Mouse (Mus musculus): ENCODE results near the gene Anxa5.

Anxa5 gene

DNA sequence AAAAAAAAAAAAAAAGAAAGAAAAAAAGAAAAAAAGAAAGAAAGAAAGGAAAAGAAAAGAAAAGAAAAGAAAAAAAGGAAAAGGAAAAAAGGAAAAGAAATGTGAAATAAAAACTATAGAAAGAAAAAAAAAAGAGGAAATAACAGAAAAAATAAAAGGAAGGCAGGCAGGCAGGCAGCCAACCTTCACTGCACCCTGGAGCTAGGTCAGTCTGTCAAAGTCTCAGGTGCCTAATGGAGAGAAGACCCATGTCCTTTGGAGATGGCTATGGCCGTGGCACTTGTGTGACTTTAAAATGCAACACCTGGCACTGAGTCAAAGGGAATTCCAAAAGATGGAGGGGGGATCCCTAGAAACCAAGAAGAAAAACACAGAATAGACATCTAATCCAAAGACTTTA lies 12.7 kb upstream of the Anxa5 start:
- no peak for DNase-seq (ENCODE audit: low read depth)

DNA sequence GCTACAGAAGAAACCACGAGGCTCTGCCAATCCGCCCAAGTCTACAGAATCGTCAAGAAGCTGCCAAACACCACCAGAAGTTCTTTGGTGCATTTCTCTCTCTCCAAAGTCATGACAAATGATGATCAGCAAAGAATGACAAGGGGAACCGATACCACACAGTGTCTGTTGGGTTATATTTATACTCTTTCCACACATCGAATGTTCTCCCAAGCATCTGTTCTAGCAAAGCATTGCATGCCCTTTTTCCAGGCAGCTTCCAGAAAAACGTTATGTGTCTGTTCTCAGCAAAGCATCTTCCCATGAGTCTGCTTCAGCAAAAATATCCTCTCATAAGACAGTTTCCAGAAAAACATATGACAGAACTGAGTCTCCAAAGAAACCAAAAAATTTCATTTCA lies 11.2 kb upstream of the Anxa5 start:
- no peak for DNase-seq (ENCODE audit: low read depth)

DNA sequence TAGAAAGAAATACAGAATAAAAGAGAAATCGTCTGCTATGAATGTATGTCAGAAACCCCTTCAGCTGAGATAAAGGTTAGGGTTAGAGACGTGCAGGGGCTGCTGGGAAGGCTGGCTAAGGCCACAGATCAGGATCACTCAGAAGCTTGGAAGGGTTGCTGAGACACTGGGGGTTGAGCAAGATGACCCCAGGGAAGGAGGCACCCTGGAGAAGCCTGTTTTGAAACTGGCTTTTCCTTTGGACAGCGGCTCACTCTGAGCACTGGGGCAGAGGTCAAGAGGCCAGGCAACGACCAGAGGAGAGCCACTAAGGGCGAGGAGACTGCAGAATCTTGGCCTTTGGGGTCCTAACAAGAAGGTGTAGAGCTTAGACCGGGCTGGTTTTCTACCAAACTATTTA lies 10.5 kb upstream of the Anxa5 start:
- DNase-seq (ENCODE audit: low read depth), result no peak

DNA sequence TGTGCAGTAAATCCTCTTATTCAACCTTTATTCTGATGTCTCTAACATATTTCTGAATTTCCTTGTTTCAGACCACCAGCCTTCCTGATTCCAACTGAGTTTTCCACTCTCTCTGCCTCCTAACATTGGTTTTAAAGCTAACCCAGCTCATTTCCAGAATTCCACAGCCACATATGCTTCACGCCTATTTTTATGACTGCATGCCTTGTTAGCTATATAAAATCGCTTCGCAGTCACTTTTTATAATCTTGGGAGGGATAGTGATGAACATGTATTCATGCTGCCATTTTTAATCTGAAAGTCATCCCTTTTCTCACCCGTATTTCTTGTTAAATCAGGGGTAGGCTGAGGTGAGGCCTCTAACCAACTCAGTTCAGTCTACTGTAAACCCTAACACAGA lies 8.6 kb upstream of the Anxa5 start:
- DNase-seq (ENCODE audit: low read depth), result no peak

DNA sequence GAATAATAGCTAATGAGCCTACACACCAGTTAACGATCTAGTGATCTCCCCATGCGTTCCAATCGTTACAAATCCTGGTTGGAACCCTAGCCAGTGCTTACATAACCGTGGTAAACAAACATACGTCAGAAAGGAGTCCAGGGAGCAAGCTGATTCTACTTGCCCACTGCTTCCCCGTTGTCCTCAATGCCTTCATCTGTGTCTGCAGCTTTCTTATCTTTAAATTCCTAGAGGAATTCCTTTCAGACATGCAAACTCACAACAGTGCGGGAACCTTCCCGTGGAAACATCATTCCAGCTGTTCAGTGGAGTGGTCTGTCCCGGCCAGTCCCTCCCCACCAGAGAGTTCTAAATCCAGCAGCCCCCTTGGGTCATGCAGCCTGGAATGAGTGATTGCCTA lies 7.2 kb upstream of the Anxa5 start:
- DNase-seq (ENCODE audit: low read depth), result no peak

DNA sequence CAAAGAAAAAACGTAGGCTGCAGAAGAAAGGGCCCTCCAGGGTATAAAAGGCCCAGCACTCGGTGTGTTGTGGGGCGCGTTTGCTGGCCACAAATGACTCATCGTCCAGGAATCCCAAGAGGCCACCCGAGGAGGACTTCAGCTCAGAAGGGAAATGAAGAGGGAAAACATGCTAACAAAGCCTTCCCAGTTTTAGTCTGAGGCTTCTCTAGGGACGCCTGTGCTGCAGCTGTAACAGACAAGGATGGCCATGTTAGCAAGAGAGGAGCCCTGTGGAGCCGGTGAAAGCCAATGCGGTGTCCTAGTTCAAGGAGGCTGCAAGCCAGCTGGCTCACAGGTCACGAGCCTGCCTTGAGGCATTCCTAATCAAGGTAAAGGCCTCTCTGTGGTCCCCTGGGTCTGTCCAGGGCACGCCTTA lies 6.1 kb upstream of the Anxa5 start:
- no peak for DNase-seq (ENCODE audit: low read depth)

DNA sequence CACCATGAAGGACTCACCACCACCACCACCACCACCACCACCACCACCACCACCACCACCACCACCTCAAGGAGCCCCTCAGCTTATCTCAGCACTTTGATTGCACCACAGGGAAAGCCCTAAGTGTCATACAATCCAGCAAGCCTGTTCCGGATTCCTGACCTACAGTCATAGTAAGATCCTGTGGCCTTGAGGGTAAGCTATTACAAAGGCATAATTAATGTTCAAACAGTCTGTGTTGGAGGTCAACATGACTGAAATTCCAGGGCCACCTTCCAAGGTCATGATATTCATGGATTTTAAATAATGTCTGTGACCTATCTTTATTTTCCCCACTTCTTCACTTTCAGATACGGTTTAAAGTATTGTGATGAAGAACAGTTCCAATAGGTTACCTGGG lies 4.8 kb upstream of the Anxa5 start:
- DNase-seq (ENCODE audit: low read depth), result no peak

DNA sequence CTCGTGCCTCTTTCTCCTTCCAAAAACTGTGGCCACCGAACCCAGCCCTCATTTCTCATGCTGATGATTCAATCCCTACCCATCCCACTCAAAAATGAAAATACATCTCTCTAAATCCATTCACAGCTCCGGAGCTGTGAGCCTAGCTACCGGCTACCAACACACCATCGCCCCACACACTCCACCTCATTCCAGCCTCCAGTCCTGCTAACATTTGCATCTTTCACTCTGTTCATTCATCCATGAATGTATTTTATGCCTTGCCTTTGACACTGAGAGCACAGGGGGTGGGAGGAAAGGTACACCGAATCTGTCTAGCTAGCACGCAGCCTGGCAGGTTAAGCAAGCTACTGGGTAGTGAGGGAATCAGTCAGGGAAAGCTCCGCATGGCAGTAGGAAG lies 3.1 kb upstream of the Anxa5 start:
- DNase-seq (ENCODE audit: low read depth), result no peak

DNA sequence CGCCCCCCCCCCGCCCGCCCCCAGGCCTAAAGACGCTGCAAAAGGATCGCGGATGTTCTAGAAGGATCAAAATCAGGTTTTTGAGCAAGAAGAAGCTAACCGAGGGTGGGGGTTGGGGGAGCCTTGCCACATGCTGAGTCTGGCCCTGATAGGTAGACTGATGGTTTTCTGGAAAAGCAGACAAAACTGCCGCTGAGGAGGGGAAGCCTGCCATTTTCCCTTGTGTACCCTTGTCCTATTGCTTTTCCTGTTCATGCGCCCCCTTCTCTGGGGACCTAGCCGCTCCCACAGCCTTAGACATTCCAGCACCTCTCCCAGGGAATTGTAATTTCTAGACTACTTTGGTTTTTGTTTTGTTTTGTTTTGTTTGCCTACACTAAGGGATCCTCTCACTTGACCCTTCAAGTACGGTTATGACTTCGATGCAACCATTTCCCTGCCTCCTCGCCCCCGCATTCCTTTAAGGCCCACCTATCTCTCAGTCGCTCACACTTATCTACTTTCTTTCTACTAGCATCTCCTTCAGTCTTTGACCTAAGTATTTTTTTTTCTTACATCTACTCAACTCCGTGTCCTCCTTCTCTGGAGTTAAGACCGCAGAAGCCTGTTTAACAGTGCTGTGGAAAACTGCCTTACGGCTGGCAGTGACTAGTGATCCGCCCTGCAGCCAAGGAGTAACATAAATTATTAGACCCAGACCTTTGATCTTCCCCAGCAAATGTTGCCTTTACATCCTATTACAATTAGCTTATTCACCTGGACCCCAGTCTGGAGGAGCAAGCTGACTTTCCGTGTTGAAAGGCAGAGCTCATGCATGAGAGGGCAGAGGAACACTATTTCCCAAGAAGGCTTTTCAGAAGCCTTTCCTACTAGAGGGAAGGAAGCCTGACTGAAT lies 814 bp upstream of the Anxa5 start:
- no peak for DNase-seq (ENCODE audit: low read depth)

DNA sequence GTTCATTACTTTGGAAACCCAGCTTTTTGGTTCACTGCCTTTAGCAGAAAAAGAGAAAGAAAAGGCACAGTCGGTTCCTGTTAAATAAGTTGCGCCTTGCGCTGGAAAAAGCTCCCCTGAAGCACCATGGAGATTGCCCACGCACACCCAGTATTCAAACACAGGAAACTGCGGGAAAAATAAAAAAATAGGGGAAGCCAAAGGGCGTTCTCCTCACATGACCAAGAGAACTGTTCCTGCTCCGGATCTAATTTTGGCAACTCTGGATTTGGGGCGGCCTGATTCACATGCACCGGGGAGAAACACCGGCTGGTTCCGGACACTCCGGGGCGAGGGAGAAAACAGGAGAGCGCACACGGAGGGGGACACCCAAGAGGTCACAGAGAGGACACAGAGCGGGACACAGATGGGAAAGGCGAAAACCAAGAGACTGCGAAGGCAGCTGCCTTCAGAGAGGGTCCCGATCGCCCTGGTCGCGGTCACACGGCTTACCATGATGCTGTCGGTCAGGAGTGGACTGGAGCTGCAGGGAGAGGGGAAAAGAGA lies 683 bp downstream of the Anxa5 start:
- DNase-seq (ENCODE audit: low read depth), result no peak

DNA sequence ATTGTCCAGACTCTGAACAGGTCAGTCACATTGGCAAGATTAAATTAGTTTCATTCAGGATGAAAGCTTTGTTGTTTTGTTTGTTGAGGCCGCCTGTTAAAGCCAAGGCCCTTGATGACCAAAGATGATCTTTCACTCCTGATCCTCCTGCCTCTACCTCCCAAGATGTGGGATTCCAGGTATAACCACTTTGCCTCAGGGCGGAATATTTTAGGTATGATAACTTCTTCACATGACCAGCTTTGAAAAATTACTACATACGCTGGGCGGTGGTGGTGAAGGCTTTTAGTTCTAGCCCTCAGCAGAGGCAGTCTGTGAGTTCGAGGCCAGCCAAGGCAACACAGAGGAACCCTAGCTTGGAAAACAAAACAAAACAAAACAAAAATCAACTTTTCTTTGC lies 1.3 kb downstream of the Anxa5 start:
- DNase-seq (ENCODE audit: low read depth), result no peak

DNA sequence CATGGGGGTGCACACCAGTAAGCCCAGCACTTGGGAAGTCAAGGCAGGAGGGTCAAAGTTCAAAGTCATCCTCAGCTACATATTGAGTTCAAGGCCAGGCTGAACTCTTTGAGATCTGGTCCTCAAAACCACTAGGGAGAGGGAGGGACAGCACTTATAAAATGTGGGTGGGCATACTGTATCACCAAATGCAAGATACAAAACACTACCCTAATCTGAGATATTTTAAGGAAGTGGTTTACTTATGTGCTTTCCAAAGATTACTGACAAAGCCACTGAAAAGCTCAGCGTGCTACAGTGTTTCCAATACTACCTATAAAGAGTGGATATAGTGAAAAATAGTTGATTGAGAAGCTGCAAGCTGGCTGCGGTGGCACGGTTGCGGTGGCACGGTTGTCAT lies 2.5 kb downstream of the Anxa5 start:
- DNase-seq (ENCODE audit: low read depth), result peak; percentile 7

DNA sequence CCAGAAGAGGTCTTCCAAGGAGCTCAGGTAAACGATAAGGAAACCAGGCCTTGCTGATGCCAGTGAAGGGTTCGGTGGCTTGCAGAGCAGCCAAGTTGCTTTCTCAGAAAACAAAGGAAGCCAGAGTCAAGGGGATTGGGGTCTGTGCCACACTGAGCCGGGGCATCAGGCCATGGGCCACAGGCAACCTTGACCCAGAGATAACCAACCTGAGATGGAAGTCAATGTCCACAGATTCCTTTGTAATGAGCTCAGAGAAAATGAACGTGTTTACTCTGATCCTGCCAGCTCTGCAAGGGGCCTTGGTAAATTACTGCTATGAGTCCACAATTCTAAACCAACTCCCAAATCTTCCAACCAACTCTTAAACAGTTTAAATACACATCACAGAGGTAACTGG lies 3.8 kb downstream of the Anxa5 start:
- DNase-seq (ENCODE audit: low read depth), result no peak

DNA sequence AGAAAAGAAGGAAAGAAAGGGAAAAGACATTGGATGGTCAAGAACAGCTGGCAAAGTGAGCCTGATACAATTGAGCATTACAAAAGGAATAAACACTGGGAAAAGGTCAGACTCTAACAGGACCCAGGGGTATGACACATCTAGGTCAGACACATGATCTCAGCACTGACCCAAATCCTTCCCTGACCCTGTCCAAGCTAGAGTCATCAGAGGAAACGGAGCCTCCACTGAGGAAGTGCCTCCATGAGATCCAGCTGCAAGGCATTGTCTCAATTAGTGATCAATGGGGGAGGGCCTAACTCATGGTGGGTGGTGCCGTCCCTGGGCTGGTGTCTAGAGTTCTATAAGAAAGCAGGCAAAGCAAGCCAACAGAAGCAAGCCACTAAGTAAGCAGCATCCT lies 6.8 kb downstream of the Anxa5 start:
- DNase-seq (ENCODE audit: low read depth), result no peak

DNA sequence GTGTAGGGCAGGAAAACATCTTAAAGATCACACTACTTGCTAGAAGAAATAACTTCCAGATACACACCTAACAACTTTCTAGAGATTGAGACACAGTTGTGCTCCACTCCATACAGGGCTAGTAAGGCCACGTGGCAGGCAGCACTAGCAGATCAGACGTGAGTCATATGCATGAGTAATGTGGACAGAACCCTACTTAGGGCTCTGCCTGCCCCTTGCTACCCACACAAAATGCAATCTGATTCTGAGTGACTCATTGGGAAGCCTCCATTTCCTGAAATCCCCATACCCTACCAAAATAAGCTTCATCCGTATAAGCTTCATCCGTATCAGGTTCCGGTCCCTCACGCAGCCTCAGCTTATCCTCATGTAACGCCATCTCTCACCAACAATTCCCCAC lies 8.1 kb downstream of the Anxa5 start:
- DNase-seq (ENCODE audit: low read depth), result no peak

DNA sequence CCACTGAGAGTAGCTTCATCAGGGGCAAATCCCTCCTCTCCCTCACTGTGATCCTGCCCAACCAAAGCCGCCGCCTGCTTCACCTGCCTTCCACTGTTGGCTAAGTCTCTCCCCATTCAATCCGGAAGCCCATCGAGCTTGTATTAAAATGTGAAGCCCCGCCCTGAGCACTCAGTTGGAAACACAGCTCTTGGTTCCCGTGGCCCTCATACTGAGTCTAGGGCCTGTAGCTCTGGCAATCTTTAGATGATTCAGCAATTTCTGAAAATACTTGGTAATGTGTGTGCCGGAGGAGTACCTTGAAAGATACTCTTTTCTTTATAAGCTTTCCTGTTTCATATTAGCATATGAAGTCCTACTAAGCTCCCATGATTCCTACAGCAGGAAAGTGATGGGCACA lies 10.2 kb downstream of the Anxa5 start:
- DNase-seq (ENCODE audit: low read depth), result no peak

DNA sequence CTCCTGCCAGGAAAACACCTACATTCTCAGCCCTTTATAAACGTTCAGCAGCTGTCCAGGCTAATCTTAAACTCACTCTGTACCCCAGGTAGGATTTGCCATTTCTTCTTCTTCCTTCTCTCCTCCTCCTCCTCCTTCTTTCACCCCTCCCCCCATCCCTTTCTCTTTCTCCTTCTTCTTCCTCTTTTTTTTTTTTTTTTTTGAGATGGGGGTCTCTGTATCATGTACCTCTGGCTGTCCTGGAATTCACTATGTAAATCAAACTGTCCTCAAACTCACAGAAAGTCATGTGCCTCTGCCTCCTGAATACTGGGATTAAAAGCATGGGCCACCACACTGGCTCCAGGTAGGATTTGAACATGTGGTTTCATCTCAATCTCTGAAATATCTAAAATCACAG lies 13.3 kb downstream of the Anxa5 start:
- no peak for DNase-seq (ENCODE audit: low read depth)

DNA sequence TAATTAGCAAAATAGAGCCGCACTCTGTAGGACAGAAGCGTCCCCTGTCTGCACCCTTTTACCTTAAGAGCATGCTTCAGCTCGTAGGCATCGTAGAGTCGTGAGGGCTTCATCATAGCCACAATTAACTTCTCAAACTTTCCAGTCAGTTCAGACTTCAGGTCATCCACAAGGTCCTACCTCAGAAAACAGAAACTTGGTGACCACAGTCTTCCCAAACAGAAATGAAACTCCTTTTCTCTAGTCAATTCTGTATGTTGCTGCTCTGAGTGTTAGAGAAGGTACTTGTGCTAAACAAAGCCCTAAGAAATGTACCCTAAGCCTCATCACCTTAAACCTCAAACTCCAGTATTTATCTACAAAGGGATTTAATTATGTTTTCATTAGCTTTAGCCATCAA lies 13.9 kb downstream of the Anxa5 start:
- no peak for DNase-seq (ENCODE audit: low read depth)

DNA sequence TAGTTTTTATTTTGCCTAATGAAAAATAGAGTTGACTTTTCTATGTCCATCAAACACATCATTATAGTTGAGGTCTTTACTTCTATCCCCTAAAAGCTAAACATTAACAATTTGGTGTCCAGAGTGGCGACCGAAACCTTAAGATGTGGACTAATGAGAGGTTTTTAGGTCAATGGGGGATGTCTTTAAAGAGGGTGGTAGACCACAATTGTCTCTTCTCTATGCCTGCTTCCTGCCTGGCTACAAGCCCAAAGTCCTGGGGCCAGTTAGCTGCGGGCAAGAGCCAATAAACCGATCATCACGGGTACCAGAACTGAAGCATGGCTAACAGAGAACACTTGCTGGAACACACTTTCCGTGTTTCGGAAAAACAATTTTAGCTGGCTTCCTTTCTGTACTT lies 15.0 kb downstream of the Anxa5 start:
- no peak for DNase-seq (ENCODE audit: low read depth)

DNA sequence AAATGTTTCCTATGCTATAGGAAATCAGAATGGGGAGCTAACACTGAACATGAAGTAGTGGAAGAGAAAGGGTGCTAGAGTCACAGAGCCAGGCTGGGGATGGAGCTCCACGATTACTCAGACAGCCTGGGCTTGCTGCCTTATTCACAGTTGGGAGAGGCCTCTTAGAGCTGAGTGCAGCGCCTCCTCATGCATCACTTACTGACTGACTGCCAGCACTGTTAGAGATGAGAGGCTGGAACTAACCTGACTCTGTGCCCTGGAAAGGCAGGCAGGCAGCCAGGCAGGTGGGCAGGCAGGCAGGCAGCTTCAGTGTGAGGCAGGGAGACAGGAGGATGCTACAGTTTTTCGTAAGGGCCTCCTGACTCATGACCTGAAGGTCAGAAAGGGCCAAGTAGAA lies 20.1 kb downstream of the Anxa5 start:
- DNase-seq (ENCODE audit: low read depth), result no peak

DNA sequence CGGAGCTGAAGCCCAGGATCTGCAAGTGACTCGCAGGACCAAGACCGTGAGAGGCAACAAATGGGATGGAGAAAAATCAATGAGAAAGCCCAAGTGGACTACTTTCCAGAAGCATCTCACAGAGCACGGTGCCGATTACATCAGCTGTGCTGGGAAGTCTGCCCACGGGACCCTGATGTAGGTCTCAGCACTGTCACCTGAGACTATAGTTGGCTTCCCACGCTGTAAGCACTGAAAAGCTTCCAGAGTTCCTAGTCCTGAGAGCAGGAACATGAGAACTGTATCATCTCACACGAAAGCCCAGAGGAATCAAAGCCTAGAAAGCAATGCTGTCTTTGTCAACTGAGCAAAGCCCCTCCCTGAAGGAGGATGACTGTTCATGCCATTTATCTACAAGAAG lies 20.6 kb downstream of the Anxa5 start:
- DNase-seq (ENCODE audit: low read depth), result no peak

DNA sequence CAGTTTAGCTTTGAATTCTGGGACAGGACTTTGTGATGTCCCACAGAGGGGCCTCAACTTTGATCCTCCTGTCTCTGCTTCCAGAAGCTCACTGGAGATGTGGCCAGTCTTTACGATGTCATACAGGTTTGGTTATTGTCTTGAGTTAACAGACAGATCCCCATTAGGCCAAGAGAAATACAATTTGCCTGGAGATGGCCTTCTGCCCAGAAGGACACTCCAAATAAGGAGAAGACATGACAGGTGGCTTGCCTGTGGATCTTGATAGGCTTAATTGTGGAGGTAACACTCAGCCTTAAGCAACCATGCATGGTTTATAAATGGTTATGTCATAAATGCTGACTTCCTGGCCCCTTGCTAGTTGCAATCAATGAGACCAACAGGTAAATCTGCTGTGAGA lies 23.2 kb downstream of the Anxa5 start:
- no peak for DNase-seq (ENCODE audit: low read depth)

DNA sequence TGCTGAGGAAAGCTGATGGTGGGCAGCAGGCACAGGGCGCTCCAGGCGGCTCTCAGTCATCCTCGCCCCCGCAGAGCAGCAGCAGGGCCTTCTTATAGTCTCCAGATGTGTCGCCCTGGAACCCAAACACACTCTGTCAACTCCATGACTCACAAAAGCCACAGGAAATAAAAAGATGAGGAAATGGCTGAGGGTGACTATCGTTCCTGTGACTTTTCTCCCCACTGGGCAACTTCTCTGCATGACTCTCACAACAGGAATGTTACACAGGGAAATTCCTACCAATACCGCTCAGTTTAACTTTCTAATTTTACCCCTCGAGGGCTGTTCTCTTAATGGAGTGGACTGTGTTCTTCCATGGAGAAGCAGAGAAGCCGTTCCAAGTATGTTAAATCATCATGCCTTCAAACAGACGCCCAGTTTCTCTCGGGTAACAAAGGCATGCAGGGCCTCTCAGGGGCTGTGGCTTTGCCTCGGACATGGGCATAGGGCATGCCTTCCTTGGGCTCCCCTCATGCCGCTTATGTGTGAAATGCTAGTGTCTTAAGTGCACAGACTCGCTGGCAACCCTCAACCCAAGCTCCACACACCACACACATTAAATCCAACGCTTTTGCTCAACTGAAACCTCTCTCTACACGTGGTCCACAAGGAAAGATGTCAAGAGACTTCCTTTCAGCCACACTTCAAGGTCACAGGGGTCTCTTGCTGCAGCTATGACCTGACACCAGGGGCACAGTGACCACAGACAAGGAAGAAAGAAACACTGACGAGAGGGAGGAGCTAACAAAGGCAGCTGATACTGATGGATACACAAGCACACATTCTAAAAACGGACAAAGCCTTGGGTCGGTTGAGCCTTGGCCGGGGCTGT lies 26.2 kb downstream of the Anxa5 start:
- no peak for DNase-seq (ENCODE audit: low read depth)
